Mouse (Mus musculus): ENCODE data around the gene Rmnd5a. TPM values are rescaled to one million over a fixed set of nuclear protein-coding genes. Genes with fewer than 3 reads are reported as not detected.

The Rmnd5a gene
- polyA plus RNA-seq, 1 experiment = 40.3 TPM

- no peaks in the 10 kb centered on the region for H3K36me3 ChIP-seq (ENCODE audit: control insufficient read depth, insufficient read depth, low read length)
- no peak for TF ChIP-seq POLR2A (IDR thresholded peaks at IDR 0.05; ENCODE audit: low read depth, low read length)
- no peak for TF ChIP-seq CTCF (conservative IDR thresholded peaks at IDR 0.05; ENCODE audit: insufficient read depth, insufficient read length, low read depth, low read length)
- no peak overlapping the region for H3K27ac ChIP-seq (ENCODE audit: insufficient read depth, low read depth, low read length)
- DNase-seq = no peak
- no peaks in the 10 kb centered on the region for H3K27me3 ChIP-seq (replicated peaks; ENCODE audit: control insufficient read depth, insufficient read depth, low read length)
- H3K4me1 ChIP-seq (ENCODE audit: control insufficient read depth, insufficient read depth, low read length) = no peaks in the 10 kb centered on the region
- H3K4me3 ChIP-seq (ENCODE audit: insufficient read depth, low read depth, low read length) = no peak overlapping the region
- 75% methylated on average over 3 of the region's 3 CpGs for WGBS
Observed at GRCm38 (mm10) chr6:71338941-71339340, 101.5 kb downstream of the Rmnd5a start.

Other genes with a start within 250 kb of the Rmnd5a start
- 3.2 and 8.3 TPM in 2 replicates for gene Fabp1, start 240.8 kb downstream of the Rmnd5a start, polyA plus RNA-seq (2012; rRNA removed)
- 10.8 and 15.2 TPM in 2 replicates for gene Krcc1, start 169.0 kb downstream of the Rmnd5a start, polyA plus RNA-seq (2012; rRNA removed)
- 0.57 and 2.3 TPM in 2 replicates for gene Smyd1, start 118.4 kb downstream of the Rmnd5a start, polyA plus RNA-seq (2012; rRNA removed)
- 0.14 and 5.7 TPM in 2 replicates for gene Cd8b1, start 117.8 kb downstream of the Rmnd5a start, polyA plus RNA-seq (2012; rRNA removed)
- gene Cd8a, start 67.2 kb downstream of the Rmnd5a start, polyA plus RNA-seq (2012; rRNA removed) = 1.3 and 4.7 TPM in 2 replicates
- gene Rnf103, start 53.3 kb upstream of the Rmnd5a start, polyA plus RNA-seq (2012; rRNA removed) = 12.6 and 15.1 TPM in 2 replicates
- gene Chmp3, start 103.2 kb upstream of the Rmnd5a start, polyA plus RNA-seq (2012; rRNA removed) = 44.2 and 51.5 TPM in 2 replicates
- 9.5 and 10.9 TPM in 2 replicates for gene Kdm3a, start 192.4 kb upstream of the Rmnd5a start, polyA plus RNA-seq (2012; rRNA removed)

Data from kidney, adult 2 months (tissue).